Mouse (Mus musculus) spleen, adult 2 months (tissue): ENCODE measurements around the gene Gpx1. TPM values are rescaled to one million over a fixed set of nuclear protein-coding genes. Genes with fewer than 3 reads are reported as not detected.

Experiments
- DNase-seq, 2 experiments: peaks; one replicate each; pipeline versions ENCODE4 v3.0.0 to v3.0.0-alpha.2; 2012 to 2021; ENCODE audit warnings: low spot score in 2 of 2, low read depth in 1 of 2
- H3K27ac ChIP-seq: fragments of 200-500 bp; 2 replicates; pipeline ENCODE4 v1.5.1; 2012; ENCODE audit warnings: low read length, inconsistent platforms; ENCODE audit not compliant: insufficient read depth
- H3K27me3 ChIP-seq: fragments of 200-500 bp; 2 replicates; pipeline ENCODE4 v1.6.1; 2012; ENCODE audit warnings: mild to moderate bottlenecking, moderate library complexity, low read length, inconsistent platforms; ENCODE audit not compliant: control insufficient read depth, insufficient read depth
- H3K36me3 ChIP-seq: fragments of 200-500 bp; 2 replicates; pipeline ENCODE4 v1.6.1; 2012; ENCODE audit warnings: mild to moderate bottlenecking, low read length, inconsistent platforms; ENCODE audit not compliant: control insufficient read depth, insufficient read depth
- H3K4me1 ChIP-seq: fragments of 200-500 bp; 2 replicates; pipeline ENCODE4 v1.6.1; 2011; ENCODE audit warnings: inconsistent platforms; ENCODE audit not compliant: control insufficient read depth, insufficient read depth, insufficient read length
- H3K4me3 ChIP-seq: fragments of 200-500 bp; 2 replicates; pipeline ENCODE4 v1.5.1; 2011; ENCODE audit warnings: mild to moderate bottlenecking, inconsistent platforms; ENCODE audit not compliant: insufficient read depth, insufficient read length; ENCODE audit errors: extremely low read depth
- CTCF ChIP-seq: fragments of 200-500 bp; IDR thresholded peaks from 2 replicates; pipeline ENCODE4 v1.5.1; 2011; ENCODE audit warnings: mild to moderate bottlenecking, inconsistent platforms; ENCODE audit not compliant: insufficient read depth, insufficient read length, insufficient replicate concordance; ENCODE audit errors: extremely low read depth
- POLR2A ChIP-seq: fragments of 200-500 bp; IDR thresholded peaks from 2 replicates; pipeline ENCODE4 v1.6.1; 2011; ENCODE audit warnings: low read depth, low read length, inconsistent platforms
- WGBS: fragments of 180-500 bp; shearing (Covaris S2); methylation state at CpG from one replicate; pipeline ENCODE4 v1.1.7; 2018; 5-methylcytosine and 5-hydroxymethylcytosine counted together
- polyA plus RNA-seq: library from polyadenylated mRNA; depleted of rRNA; stranded (reverse); fragments of >200 nt; gene quantifications from 2 replicates; pipeline ENCODE4 v1.2.3, GENCODE M21; 2012

Gene Gpx1
- polyA plus RNA-seq, 1 experiment, result 2,084 TPM

GRCm38 (mm10) chr9:108304716-108305115 is 34.0 kb upstream of the Gpx1 start:
- no peak for DNase-seq
- H3K27me3 ChIP-seq, result no peaks in the 10 kb centered on the region
- no peak overlapping the region for H3K27ac ChIP-seq
- no peak overlapping the region for H3K4me3 ChIP-seq
- TF ChIP-seq CTCF (no peak), POLR2A (no peak)
- 87% methylated on average over 4 of the region's 4 CpGs for WGBS
- peaks cover 2% of the 10 kb centered on the region; the same call in 1 of the 2 replicates for H3K4me1 ChIP-seq
- peaks cover 7% of the 10 kb centered on the region for H3K36me3 ChIP-seq

- Histone ChIP-seq H3K27ac (peak overlapping the region; percentile 91), H3K27me3 (no peaks in the 10 kb centered on the region), H3K4me1 (peaks cover 2% of the 10 kb centered on the region; the same call in 1 of the 2 replicates), H3K36me3 (peaks cover 7% of the 10 kb centered on the region), H3K4me3 (peak overlapping the region; percentile 89; the same call in 1 of the 2 replicates)
- TF ChIP-seq CTCF (no peak), POLR2A (no peak)
- peak in 1 of 2 experiments; percentile 11 for DNase-seq
- 0% methylated on average over 1 of the region's 1 CpGs for WGBS
Observed at GRCm38 (mm10) chr9:108305170-108305569, 33.5 kb upstream of the Gpx1 start.

DNA sequence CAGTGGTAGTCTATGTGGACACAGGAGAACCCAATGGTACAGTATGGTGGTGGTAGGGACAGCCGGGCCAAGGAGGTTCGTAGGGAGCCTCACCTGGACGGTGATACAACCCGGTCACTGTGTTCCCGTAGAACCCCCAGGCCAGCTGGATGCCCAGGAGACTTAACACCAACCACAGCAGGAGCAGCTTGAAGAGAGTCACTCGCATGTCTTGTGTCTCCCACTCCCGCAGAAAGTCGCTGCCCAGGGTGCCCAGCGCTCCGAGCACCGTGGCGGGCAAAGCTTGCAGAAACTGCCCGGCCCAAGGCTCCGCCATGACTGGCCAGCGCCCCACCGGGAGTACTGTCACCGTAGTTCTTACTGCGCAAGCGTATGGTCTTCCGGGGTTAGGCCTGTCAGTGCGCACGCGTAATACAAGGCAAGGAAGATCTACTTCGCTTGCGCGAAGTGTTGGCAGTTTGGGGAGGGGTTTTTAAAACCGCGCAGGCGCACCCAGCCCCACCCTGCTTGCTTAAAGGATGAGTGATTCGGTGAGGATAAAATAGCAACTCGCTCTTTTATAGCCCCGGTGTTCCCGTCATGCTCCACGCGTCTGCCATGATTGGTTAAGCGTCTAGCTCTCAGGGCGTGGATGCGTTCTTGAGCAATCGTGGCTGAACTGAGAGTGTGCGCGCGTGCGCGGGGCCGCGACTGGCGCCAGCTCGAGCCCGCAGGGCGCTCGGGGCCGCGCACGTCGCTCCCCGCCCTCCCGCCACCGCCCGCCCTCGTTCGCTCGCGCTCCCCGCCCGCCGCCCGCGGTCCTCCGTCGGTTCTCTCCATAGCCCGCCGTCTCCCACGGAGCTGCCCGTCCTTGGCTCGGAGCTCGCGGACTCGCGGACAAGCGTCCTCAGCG is 32.8 kb upstream of the Gpx1 start, which contains the start of the genes Rhoa and Tcta:
TSS of gene Rhoa (plus strand) at position 501 of the 892 bp plus-strand sequence.
TSS of gene Tcta (minus strand) at position 532 of the 892 bp plus-strand sequence.
- DNase-seq, result peak; percentile 97 to 100
- H3K4me1 ChIP-seq, result peaks cover 3% of the 10 kb centered on the region; the same call in 1 of the 2 replicates
- H3K27ac ChIP-seq, result peak within 1 kb of the TSS; percentile 100
- H3K4me3 ChIP-seq, result peak within 1 kb of the TSS; percentile 93
- under 1% methylated on average over 81 of the region's 81 CpGs for WGBS
- H3K27me3 ChIP-seq, result no peaks in the 10 kb centered on the region
- peaks cover 8% of the 10 kb centered on the region for H3K36me3 ChIP-seq
- peak; percentile 93 for TF ChIP-seq POLR2A
- no peak for TF ChIP-seq CTCF

GRCm38 (mm10) chr9:108306571-108306980 is 32.1 kb upstream of the Gpx1 start:
- WGBS, result under 1% methylated on average over 44 of the region's 51 CpGs
- TF ChIP-seq POLR2A (no peak; the same call in 1 of the 2 replicates), CTCF (no peak)

DNA sequence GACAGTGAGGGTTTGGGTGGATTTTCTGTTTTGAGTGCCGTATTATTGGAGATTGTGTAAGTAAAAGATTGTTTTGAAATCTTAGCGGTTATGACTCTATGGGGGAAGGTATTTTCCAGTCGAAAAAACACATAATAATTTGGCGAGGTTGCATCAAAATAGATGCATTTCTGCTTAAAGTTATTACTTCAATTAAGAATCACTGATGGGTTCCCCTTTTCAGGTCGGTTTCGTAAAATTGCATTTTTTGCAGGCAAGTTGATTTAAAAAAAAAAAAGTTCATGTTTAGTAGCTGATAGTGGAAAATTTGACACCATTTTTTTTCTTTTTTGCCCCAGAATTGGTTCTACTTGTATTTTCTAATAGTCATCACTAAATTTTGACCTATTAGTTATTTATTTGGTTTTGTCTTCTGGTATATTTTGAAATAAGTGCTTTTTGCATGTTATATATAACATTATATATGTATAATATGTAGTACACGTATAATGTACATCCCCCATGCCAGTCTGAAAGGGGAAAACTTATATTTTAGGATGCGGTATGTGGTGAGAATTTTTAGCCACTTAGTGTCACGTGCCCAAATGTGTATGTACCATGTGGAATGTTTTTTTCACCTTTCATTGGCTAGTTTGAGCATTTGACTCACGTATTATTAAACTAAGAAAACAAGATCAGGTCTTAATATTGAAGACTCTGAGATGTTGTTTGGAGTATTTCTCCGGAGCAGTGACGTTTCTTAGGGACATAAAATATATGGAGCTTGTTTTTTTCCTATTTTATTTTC is 31.5 kb upstream of the Gpx1 start:
- Histone ChIP-seq H3K27me3 (no peaks in the 10 kb centered on the region), H3K27ac (peak overlapping the region; percentile 90), H3K4me3 (peak overlapping the region; percentile 93), H3K4me1 (peaks cover 7% of the 10 kb centered on the region; the same call in 1 of the 2 replicates), H3K36me3 (peaks cover 8% of the 10 kb centered on the region)
- 2% methylated on average over 12 of the region's 12 CpGs for WGBS
- TF ChIP-seq POLR2A (no peak), CTCF (no peak)
- DNase-seq, result peak in 1 of 2 experiments; percentile 42

More at GRCm38 (mm10) chr9:108306571-108306980, 32.1 kb upstream of the Gpx1 start:
- H3K27me3 ChIP-seq, result no peaks in the 10 kb centered on the region
- H3K27ac ChIP-seq, result peak overlapping the region; percentile 100
- H3K4me3 ChIP-seq, result peak overlapping the region; percentile 93
- DNase-seq, result peak; percentile 68 to 87
- H3K4me1 ChIP-seq, result peaks cover 7% of the 10 kb centered on the region; the same call in 1 of the 2 replicates
- peaks cover 8% of the 10 kb centered on the region for H3K36me3 ChIP-seq

DNA sequence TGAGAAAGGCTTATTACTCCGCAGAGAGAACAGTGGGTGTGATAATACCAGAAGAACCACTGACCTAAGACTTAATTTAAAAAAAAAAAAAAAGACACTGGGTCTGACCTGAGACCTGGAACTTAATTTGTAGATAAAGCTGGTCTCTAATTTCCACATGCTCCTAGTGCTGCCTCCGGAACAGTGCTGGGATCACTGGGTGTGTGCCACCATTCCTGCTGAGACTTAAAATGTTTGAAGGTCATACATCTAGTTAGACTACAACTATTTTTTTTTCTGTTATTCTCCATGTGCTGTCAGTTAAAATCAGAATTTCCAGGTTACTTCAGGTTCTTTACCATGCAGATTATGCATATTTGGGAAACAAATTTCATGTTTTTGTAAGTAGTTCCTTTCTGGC is 30.6 kb upstream of the Gpx1 start:
- H3K36me3 ChIP-seq, result peaks cover 6% of the 10 kb centered on the region
- DNase-seq, result no peak
- peak overlapping the region; percentile 93 for H3K4me3 ChIP-seq
- no peak for TF ChIP-seq POLR2A
- no peak for TF ChIP-seq CTCF
- 49% methylated on average over 2 of the region's 2 CpGs for WGBS
- H3K27me3 ChIP-seq, result no peaks in the 10 kb centered on the region
- peaks cover 7% of the 10 kb centered on the region; the same call in 1 of the 2 replicates for H3K4me1 ChIP-seq
- no peak overlapping the region for H3K27ac ChIP-seq
